Mouse (Mus musculus): ENCODE results near the gene Cab39l.

GRCm38 (mm10) chr14:59632067-59632466 lies 191.3 kb downstream of the Cab39l start:
- TF ChIP-seq CTCF (IDR thresholded peaks at IDR 0.05; ENCODE audit: low read depth), result no peak
- TF ChIP-seq EP300 (IDR thresholded peaks at IDR 0.05; ENCODE audit: low read depth), result no peak

Measured in heart, postnatal 0 days (tissue).